Mouse (Mus musculus): ENCODE data around the gene Adamts18. TPM values are rescaled to one million over a fixed set of nuclear protein-coding genes. Genes with fewer than 3 reads are reported as not detected.

Gene Adamts18
- polyA plus RNA-seq, 1 experiment from 2014 or later: 5.1 TPM

DNA sequence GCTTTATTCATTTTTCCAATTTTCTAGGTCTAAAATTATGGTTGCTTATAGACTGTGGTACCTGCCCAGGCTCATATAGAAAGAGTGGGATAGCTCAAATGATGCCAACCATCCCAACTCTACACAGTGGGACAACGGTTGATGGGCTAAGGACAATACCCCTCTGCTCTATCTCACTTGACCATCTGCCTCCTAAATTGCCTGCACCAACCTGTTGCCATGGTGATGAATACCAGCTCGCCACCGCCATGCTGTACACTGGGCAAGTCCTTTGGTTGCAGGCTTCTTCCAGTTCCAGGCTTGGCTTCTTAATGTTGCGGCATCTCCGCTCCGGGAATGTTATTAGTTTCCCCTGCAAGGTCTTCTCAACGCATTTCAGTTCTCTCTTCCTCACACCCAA is 143.6 kb downstream of the Adamts18 start:
- no peak for DNase-seq (ENCODE audit: low spot score)
- Histone ChIP-seq H3K36me3 (no peaks in the 10 kb centered on the region), H3K27ac (no peak overlapping the region), H3K9me3 (replicated peaks) (no peaks in the 10 kb centered on the region), H3K27me3 (ENCODE audit: low read depth, poor library complexity, severe bottlenecking) (peaks cover 13% of the 10 kb centered on the region; the same call in 1 of the 2 replicates), H3K4me1 (no peaks in the 10 kb centered on the region), H3K4me3 (no peak overlapping the region)
- WGBS: 81% methylated on average over 7 of the region's 7 CpGs

DNA sequence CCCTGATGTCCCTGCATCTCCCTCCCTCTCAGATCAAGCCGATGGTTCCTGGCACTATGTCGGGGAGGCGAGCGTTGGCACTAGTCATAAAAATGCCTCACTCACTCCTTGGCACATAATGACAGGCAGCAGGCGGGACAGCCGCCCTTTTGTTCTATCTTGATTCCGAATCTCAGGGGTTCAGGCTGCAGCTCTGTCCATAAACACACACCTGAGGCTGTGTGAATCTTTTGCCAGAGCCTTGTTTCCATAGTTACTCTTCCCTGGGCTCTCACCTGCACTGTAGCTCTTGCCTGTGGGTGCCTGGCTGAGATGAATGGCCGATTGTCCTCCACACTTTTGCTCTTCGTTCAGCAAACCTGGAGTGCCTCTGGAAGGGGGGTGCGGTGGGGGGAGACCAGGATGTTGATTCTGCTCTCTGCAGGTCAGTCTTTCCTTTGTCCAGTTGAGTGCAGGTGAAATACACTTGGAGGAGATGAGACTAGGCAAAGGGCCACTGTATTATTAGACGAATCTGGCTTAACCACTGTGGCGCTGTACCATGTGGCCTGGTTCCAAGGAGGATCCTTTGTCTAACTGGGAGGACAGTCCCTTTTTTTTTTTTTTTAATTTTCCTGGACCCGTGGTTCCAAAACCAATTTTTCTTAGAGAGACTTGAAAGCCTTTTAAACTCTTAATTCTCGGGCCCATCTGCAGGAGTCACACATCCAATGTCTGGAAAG is 156.8 kb downstream of the Adamts18 start:
- no peaks in the 10 kb centered on the region for H3K9me3 ChIP-seq (replicated peaks)
- 66% methylated on average over 14 of the region's 14 CpGs for WGBS
- no peaks in the 10 kb centered on the region for H3K27me3 ChIP-seq (ENCODE audit: low read depth, poor library complexity, severe bottlenecking)
- peak; percentile 40 for DNase-seq (ENCODE audit: low spot score)
- H3K27ac ChIP-seq: peak overlapping the region; percentile 48
- H3K36me3 ChIP-seq: no peaks in the 10 kb centered on the region
- H3K4me1 ChIP-seq: peaks cover 25% of the 10 kb centered on the region
- no peak overlapping the region for H3K4me3 ChIP-seq

GRCm38 (mm10) chr8:113688543-113688915 is 160.0 kb downstream of the Adamts18 start:
- no peak overlapping the region for H3K4me3 ChIP-seq
- H3K27ac ChIP-seq: no peak overlapping the region
- no peaks in the 10 kb centered on the region for H3K36me3 ChIP-seq
- no peaks in the 10 kb centered on the region for H3K9me3 ChIP-seq (replicated peaks)
- H3K4me1 ChIP-seq: peaks cover 25% of the 10 kb centered on the region
- H3K27me3 ChIP-seq (ENCODE audit: low read depth, poor library complexity, severe bottlenecking): no peaks in the 10 kb centered on the region
- WGBS: 92% methylated on average over 8 of the region's 8 CpGs
- no peak for DNase-seq (ENCODE audit: low spot score)

DNA sequence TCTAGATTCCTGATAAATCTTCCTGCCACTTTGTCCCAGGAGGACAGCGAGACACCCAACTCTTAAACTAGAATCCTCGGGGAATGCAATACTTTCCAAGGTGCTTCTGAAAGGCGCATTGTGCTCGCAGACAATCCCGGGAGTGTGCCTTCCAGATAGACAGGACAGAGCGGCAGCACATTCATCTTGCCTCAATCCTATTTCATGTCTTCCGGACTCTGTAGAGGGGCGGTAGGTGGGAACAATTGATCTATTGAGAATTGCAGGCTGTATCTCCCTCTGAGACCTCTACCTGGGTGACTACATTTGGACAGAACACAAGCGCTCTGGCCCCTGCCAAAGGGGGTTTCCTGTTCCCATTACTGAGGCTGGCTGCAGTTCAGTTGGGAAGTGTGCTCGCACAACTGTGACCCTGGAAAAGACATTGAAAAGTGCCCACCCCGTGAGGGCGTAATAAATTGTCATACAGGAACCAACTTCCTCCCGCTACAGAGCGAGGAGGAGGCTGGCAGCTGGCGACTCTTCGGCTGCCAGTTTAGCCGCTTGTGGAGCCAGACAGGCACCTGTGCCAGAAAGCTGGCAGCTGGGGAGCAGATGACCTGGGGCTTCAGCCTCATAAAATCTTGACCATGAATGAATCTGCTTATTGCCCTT is 160.5 kb downstream of the Adamts18 start:
- DNase-seq (ENCODE audit: low spot score): no peak

DNA sequence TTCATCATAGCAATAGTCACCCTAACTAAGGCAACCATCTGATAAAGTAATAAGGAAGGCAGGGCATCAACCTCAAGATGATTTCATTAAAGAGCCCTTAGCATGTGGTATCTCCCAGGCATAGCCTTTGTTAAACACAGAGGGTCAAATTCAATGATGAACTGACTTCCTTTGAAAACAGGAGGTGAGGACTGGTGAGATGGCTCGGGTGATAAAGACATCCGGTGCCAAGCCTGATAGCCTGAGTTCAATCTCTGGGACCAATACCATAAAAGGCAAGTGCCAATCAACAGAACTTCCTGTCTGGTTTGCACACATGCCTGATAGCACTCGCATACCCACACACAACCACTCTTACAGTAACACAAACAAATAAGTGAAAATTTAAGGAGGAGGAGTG is 169.2 kb downstream of the Adamts18 start:
- H3K36me3 ChIP-seq: no peaks in the 10 kb centered on the region
- no peaks in the 10 kb centered on the region for H3K9me3 ChIP-seq (replicated peaks)
- 79% methylated on average over 3 of the region's 3 CpGs for WGBS
- DNase-seq (ENCODE audit: low spot score): peak; percentile 22
- no peak overlapping the region for H3K4me3 ChIP-seq
- H3K27ac ChIP-seq: no peak overlapping the region
- H3K4me1 ChIP-seq: no peaks in the 10 kb centered on the region
- no peaks in the 10 kb centered on the region for H3K27me3 ChIP-seq (ENCODE audit: low read depth, poor library complexity, severe bottlenecking)

More for the DNA sequence above, 160.5 kb downstream of the Adamts18 start:
- Histone ChIP-seq H3K27me3 (ENCODE audit: low read depth, poor library complexity, severe bottlenecking) (no peaks in the 10 kb centered on the region), H3K9me3 (replicated peaks) (no peaks in the 10 kb centered on the region), H3K27ac (no peak overlapping the region), H3K36me3 (no peaks in the 10 kb centered on the region), H3K4me1 (peaks cover 25% of the 10 kb centered on the region), H3K4me3 (no peak overlapping the region)
- WGBS: 83% methylated on average over 17 of the region's 17 CpGs

DNA sequence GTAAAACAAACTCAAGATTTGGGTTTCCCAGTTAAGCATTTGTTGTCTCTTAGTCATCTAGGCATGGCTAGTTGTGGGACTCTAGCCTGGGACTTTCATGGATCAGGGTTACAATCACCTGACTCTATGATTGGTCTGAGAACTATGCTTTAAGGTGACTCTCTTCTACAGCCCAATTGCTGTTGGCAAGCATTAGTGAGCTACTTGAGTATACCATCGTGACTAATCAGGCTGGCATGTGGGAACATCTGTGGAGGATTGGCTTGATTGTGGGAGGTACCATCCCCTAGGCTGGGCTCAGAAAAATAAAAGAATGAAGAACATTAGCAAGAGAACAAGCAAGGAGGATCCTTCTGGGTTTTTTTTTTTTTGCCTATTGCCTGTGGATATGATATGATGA is 171.7 kb downstream of the Adamts18 start:
- 91% methylated on average over 1 of the region's 1 CpGs for WGBS
- peaks cover 9% of the 10 kb centered on the region; the same call in 1 of the 2 replicates for H3K4me1 ChIP-seq

GRCm38 (mm10) chr8:113675281-113675680 is 173.3 kb downstream of the Adamts18 start:
- Histone ChIP-seq H3K9me3 (replicated peaks) (no peaks in the 10 kb centered on the region), H3K36me3 (no peaks in the 10 kb centered on the region), H3K27me3 (ENCODE audit: low read depth, poor library complexity, severe bottlenecking) (peaks cover 5% of the 10 kb centered on the region; the same call in 1 of the 2 replicates), H3K4me3 (no peak overlapping the region), H3K27ac (no peak overlapping the region), H3K4me1 (peaks cover 9% of the 10 kb centered on the region; the same call in 1 of the 2 replicates)
- WGBS: 88% methylated on average over 2 of the region's 2 CpGs
- DNase-seq (ENCODE audit: low spot score): peak; percentile 10

More for the DNA sequence above, 171.7 kb downstream of the Adamts18 start:
- no peak overlapping the region for H3K27ac ChIP-seq
- no peaks in the 10 kb centered on the region for H3K36me3 ChIP-seq
- DNase-seq (ENCODE audit: low spot score): no peak
- no peaks in the 10 kb centered on the region for H3K9me3 ChIP-seq (replicated peaks)
- H3K27me3 ChIP-seq (ENCODE audit: low read depth, poor library complexity, severe bottlenecking): no peaks in the 10 kb centered on the region
- no peak overlapping the region for H3K4me3 ChIP-seq

DNA sequence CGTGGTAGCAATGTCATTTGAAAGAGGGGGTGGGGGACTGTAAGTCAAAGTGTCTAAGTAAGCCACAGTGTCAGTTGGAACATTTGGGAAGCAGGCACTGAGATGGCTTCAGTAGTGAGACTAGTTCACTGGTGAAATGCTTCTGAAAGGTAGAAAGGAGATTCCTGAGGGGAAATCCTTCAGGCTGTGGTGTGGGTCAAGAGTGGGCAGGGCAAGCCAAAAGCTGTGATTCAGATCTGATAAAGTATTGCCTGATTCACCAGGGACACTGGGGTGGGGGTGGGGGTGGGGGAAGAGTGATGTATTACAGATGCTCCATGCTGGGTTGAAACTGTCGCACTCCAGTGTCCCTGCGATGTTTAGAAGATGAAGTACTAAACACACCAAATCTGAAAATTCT is 173.9 kb downstream of the Adamts18 start:
- no peaks in the 10 kb centered on the region for H3K36me3 ChIP-seq
- DNase-seq (ENCODE audit: low spot score): peak; percentile 9
- H3K4me3 ChIP-seq: no peak overlapping the region
- 75% methylated on average over 3 of the region's 3 CpGs for WGBS
- no peaks in the 10 kb centered on the region for H3K9me3 ChIP-seq (replicated peaks)
- H3K27me3 ChIP-seq (ENCODE audit: low read depth, poor library complexity, severe bottlenecking): peaks cover 11% of the 10 kb centered on the region; the same call in 1 of the 2 replicates
- peaks cover 9% of the 10 kb centered on the region for H3K4me1 ChIP-seq
- no peak overlapping the region for H3K27ac ChIP-seq

- H3K27me3 ChIP-seq (ENCODE audit: low read depth, poor library complexity, severe bottlenecking): peaks cover 25% of the 10 kb centered on the region; the same call in 1 of the 2 replicates
- 72% methylated on average over 3 of the region's 3 CpGs for WGBS
- no peak overlapping the region for H3K4me3 ChIP-seq
- peak; percentile 20 for DNase-seq (ENCODE audit: low spot score)
- H3K36me3 ChIP-seq: no peaks in the 10 kb centered on the region
- peaks cover 9% of the 10 kb centered on the region for H3K4me1 ChIP-seq
- H3K9me3 ChIP-seq (replicated peaks): no peaks in the 10 kb centered on the region
- H3K27ac ChIP-seq: no peak overlapping the region
Observed at GRCm38 (mm10) chr8:113673300-113673699, 175.2 kb downstream of the Adamts18 start.

GRCm38 (mm10) chr8:113672599-113673255 is 175.8 kb downstream of the Adamts18 start:
- Histone ChIP-seq H3K27ac (no peak overlapping the region), H3K4me1 (peaks cover 9% of the 10 kb centered on the region), H3K27me3 (ENCODE audit: low read depth, poor library complexity, severe bottlenecking) (peaks cover 30% of the 10 kb centered on the region; the same call in 1 of the 2 replicates), H3K4me3 (no peak overlapping the region), H3K36me3 (no peaks in the 10 kb centered on the region), H3K9me3 (replicated peaks) (no peaks in the 10 kb centered on the region)
- peak; percentile 35 for DNase-seq (ENCODE audit: low spot score)
- 68% methylated on average over 11 of the region's 11 CpGs for WGBS

- WGBS: 68% methylated on average over 10 of the region's 10 CpGs
- no peaks in the 10 kb centered on the region for H3K9me3 ChIP-seq (replicated peaks)
- DNase-seq (ENCODE audit: low spot score): no peak
- H3K4me3 ChIP-seq: no peak overlapping the region
- H3K4me1 ChIP-seq: peaks cover 25% of the 10 kb centered on the region
- H3K36me3 ChIP-seq: no peaks in the 10 kb centered on the region
- no peak overlapping the region for H3K27ac ChIP-seq
- H3K27me3 ChIP-seq (ENCODE audit: low read depth, poor library complexity, severe bottlenecking): peaks cover 46% of the 10 kb centered on the region; the same call in 1 of the 2 replicates
Observed at GRCm38 (mm10) chr8:113669924-113670323, 178.6 kb downstream of the Adamts18 start.

DNA sequence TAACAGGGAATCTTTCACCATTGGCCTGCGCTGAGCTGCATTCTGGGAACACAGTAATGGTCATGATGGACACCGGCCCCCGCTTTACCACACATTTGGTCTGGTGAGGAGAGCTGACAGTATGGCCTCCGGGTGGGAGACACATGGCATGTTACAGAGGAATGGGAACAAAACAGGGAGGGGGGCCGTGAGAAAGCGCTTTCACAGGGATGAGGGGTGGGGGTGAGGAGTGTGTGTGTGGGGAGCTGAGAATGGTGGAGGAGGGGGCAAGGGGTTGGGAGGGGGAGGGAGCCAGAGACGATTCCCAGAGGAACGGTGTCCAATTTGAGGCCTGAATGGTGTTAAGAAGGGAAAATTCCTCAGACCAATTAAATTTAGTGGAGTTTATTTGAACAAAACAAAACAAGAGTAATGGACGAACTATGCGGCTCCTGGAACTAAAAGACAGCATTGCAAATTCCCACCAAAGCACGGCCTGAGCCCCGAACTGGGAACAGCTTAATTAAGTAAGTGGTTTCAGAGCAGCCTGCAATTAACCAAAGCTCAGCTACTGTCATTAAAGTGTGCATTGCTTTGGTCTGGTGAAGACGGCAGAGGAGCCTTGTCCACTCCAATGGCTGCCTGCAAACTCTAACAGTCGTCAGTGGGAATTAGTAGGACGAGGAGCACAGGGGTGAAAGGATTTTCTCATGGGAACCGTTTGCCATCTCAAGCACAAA is 181.7 kb downstream of the Adamts18 start:
- peak; percentile 31 for DNase-seq (ENCODE audit: low spot score)
- Histone ChIP-seq H3K36me3 (no peaks in the 10 kb centered on the region), H3K4me1 (peaks cover 16% of the 10 kb centered on the region), H3K27ac (no peak overlapping the region), H3K4me3 (no peak overlapping the region), H3K9me3 (replicated peaks) (no peaks in the 10 kb centered on the region), H3K27me3 (ENCODE audit: low read depth, poor library complexity, severe bottlenecking) (peaks cover 46% of the 10 kb centered on the region; the same call in 1 of the 2 replicates)
- WGBS: 43% methylated on average over 16 of the region's 16 CpGs

Data from limb, embryonic 10.5 days (tissue).